Mouse (Mus musculus) embryonic fibroblast, embryonic 13.5 days (primary cell): ENCODE data around the gene Olr1.

Experiments used
- CTCF ChIP-seq: IDR thresholded peaks from 2 replicates; pipeline ENCODE4 v1.5.1; 2011; ENCODE audit warnings: mild to moderate bottlenecking, control low read depth, low read length, moderate library complexity, borderline replicate concordance; ENCODE audit not compliant: insufficient read depth
- POLR2A ChIP-seq: IDR thresholded peaks from 2 replicates; pipeline ENCODE4 v1.6.1; 2011; ENCODE audit warnings: low read depth, mild to moderate bottlenecking, control low read depth, low read length, moderate library complexity

DNA sequence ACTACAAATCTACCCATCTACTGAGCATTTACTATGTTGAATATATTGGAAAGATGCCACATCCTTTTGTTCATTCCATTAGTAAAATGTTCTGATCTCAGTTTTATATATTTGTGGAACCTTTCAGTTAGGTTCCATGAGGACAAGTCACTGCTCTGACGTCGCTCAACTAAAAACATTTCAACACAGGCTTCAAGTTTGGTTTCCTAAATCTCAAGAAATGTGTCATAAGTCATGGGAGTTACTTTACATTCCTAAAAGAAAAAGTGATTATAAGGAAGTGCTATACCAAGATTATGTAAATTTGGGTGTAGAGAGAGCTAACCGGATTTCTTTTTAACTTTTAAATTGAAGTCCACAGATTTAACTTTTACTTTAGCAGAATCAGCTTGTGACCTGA lies 70.9 kb downstream of the Olr1 start:
- TF ChIP-seq CTCF (no peak), POLR2A (no peak)
